Mouse (Mus musculus) kidney, adult 2 months (tissue): ENCODE measurements at regions not wholly inside any gene's neighbourhood (a gene's known extent, or its start where the extent isn't known, plus 50 kb on each side); places are given as distances from the start of the nearest gene placed in this dataset.

ENCODE experiments used
- CTCF ChIP-seq: fragments of 200-500 bp; conservative IDR thresholded peaks from 2 replicates; pipeline ENCODE4 v1.5.1; 2011; ENCODE audit warnings: low read depth, mild to moderate bottlenecking, control low read depth, low read length, moderate library complexity, mixed read lengths; ENCODE audit not compliant: insufficient read depth, insufficient read length
- POLR2A ChIP-seq: fragments of 200-500 bp; IDR thresholded peaks from one replicate; pipeline ENCODE4 v1.6.1; 2011; ENCODE audit warnings: low read depth, low read length, control low read depth

GRCm38 (mm10) chr10:48582006-48582405, 1206.6 kb downstream of the Grik2 start:
- TF ChIP-seq POLR2A = no peak
- TF ChIP-seq CTCF = no peak
